Mouse (Mus musculus): ENCODE data around the gene Fam129a.

GRCm38 (mm10) chr1:151677185-151677809, 106.3 kb downstream of the Fam129a start:
- TF ChIP-seq CTCF (conservative IDR thresholded peaks at IDR 0.05; ENCODE audit: low read length) (no peak), NANOG (IDR thresholded peaks at IDR 0.05; ENCODE audit: borderline replicate concordance, low read length) (no peak), POU5F1 (IDR thresholded peaks at IDR 0.05; ENCODE audit: borderline replicate concordance, low read length) (no peak)

Measured in E14TG2a.4 (cell line).